Mouse (Mus musculus) heart, embryonic 11.5 days (tissue): ENCODE measurements at regions not wholly inside any gene's neighbourhood (a gene's known extent, or its start where the extent isn't known, plus 50 kb on each side); places are given as distances from the start of the nearest gene placed in this dataset.

Experiments used
- ATAC-seq: fragments of 200-750 bp; cut with Nextera tagmentation; replicated peaks from 2 replicates; pipeline ENCODE4 v1.8.0; 2017; ENCODE audit warnings: moderate library complexity; ENCODE audit not compliant: insufficient number of reproducible peaks, low FRiP score, low TSS enrichment
- H3K27ac ChIP-seq: fragments of 300-500 bp; sonication (generic); 2 replicates; pipeline ENCODE4 v1.5.1; 2014; ENCODE audit warnings: mild to moderate bottlenecking, low read depth, low read length
- H3K27me3 ChIP-seq: fragments of 300-500 bp; sonication (generic); 2 replicates; pipeline ENCODE4 v1.6.1; 2014; ENCODE audit warnings: mild to moderate bottlenecking, low read length, mixed read lengths; ENCODE audit not compliant: control insufficient read depth, insufficient read depth
- H3K36me3 ChIP-seq: fragments of 300-500 bp; sonication (generic); 2 replicates; pipeline ENCODE4 v1.6.1; 2014; ENCODE audit warnings: mild to moderate bottlenecking, low read length, moderate library complexity, mixed read lengths; ENCODE audit not compliant: control insufficient read depth, insufficient read depth
- H3K4me1 ChIP-seq: fragments of 300-500 bp; sonication (generic); 2 replicates; pipeline ENCODE4 v1.6.1; 2014; ENCODE audit warnings: low read length; ENCODE audit not compliant: control insufficient read depth, insufficient read depth
- H3K4me2 ChIP-seq: fragments of 300-500 bp; sonication (generic); 2 replicates; pipeline ENCODE4 v1.6.1; 2014; ENCODE audit warnings: mild to moderate bottlenecking, moderate library complexity
- H3K4me3 ChIP-seq: fragments of 300-500 bp; sonication (generic); 2 replicates; pipeline ENCODE4 v1.5.1; 2014; ENCODE audit warnings: low read depth, low read length
- H3K9ac ChIP-seq: fragments of 300-500 bp; sonication (generic); 2 replicates; pipeline ENCODE4 v1.6.1; 2014; ENCODE audit warnings: mild to moderate bottlenecking, low read depth, low read length, moderate library complexity
- H3K9me3 ChIP-seq: fragments of 300-500 bp; sonication (generic); replicated peaks from 2 replicates; pipeline ENCODE4 v1.6.1; 2016; ENCODE audit warnings: low read length; ENCODE audit not compliant: control insufficient read depth
- WGBS: fragments of 180-500 bp; shearing (Covaris S2); extraction: QIAGEN DNeasy Blood & Tissue Kit; methylation state at CpG from one replicate; pipeline ENCODE4 v1.1.7; 2014; ENCODE audit not compliant: insufficient replicate concordance; 5-methylcytosine and 5-hydroxymethylcytosine counted together

DNA sequence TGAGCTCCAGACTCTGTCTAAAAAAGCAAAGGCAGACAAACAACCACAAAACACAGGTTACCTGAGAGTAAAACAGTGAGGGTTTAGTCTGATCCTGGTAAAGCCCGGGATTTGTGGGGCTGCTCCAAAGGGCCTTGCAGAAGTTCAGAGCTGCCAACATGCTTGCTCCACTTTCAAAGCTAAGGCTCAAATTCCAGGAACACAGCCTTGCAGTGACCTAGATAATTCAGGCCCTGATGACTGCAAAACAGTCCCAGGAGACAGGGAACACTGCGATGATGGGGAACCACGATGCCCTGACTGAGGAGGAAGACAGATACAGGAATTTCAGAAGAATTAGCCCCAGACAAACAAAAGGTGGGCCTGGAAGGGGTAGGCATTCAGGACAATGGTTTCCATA is 250.0 kb downstream of the Cdh26 start:
- ATAC-seq, result no peak
- Histone ChIP-seq H3K9me3 (no peaks in the 10 kb centered on the region), H3K4me3 (no peak overlapping the region), H3K4me1 (0 out of 2 replicates have a peak, but pooled peaks cover 6% of the 10 kb centered on the region), H3K27ac (no peak overlapping the region), H3K36me3 (no peaks in the 10 kb centered on the region), H3K27me3 (no peaks in the 10 kb centered on the region), H3K4me2 (no peak overlapping the region), H3K9ac (no peak overlapping the region)
- 50% methylated on average over 3 of the region's 3 CpGs for WGBS

GRCm38 (mm10) chr2:178684026-178684958 is 254.0 kb downstream of the Cdh26 start:
- no peak for ATAC-seq
- H3K4me1 ChIP-seq, result 0 out of 2 replicates have a peak, but pooled peaks cover 6% of the 10 kb centered on the region
- H3K27ac ChIP-seq, result no peak overlapping the region
- no peaks in the 10 kb centered on the region for H3K9me3 ChIP-seq
- H3K36me3 ChIP-seq, result no peaks in the 10 kb centered on the region
- H3K9ac ChIP-seq, result no peak overlapping the region
- H3K4me3 ChIP-seq, result no peak overlapping the region
- 52% methylated on average over 9 of the region's 9 CpGs for WGBS
- no peak overlapping the region for H3K4me2 ChIP-seq
- no peaks in the 10 kb centered on the region for H3K27me3 ChIP-seq

GRCm38 (mm10) chr2:178685211-178685610 is 254.9 kb downstream of the Cdh26 start:
- ATAC-seq, result no peak
- Histone ChIP-seq H3K9ac (no peak overlapping the region), H3K36me3 (no peaks in the 10 kb centered on the region), H3K4me2 (no peak overlapping the region), H3K4me1 (0 out of 2 replicates have a peak, but pooled peaks cover 6% of the 10 kb centered on the region), H3K4me3 (no peak overlapping the region), H3K27ac (no peak overlapping the region), H3K27me3 (no peaks in the 10 kb centered on the region), H3K9me3 (no peaks in the 10 kb centered on the region)
- WGBS, result 89% methylated on average over 5 of the region's 5 CpGs

DNA sequence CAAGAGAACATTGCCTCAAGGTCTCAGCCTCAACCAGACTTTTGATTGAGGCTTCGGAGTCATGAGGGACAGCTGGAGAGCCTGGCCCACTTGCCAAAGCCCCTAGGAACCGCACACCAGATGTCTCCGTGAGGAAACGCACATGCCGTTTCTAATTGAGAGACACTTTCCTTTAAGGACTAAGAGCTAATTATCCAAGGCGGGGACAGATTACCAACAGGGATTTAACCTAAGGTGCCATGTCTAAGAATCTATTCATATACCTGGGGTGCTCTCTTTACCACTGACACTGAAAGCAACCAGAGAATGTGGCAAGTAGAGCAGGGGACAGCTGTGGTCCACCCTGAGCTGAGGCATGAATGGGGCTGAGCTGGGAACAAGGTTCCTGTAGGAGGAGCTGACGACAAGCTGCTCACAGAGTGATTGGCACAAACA is 255.9 kb downstream of the Cdh26 start:
- no peaks in the 10 kb centered on the region for H3K36me3 ChIP-seq
- H3K9ac ChIP-seq, result no peak overlapping the region
- no peak for ATAC-seq
- H3K4me3 ChIP-seq, result no peak overlapping the region
- no peak overlapping the region for H3K27ac ChIP-seq
- H3K27me3 ChIP-seq, result no peaks in the 10 kb centered on the region
- H3K4me1 ChIP-seq, result 0 out of 2 replicates have a peak, but pooled peaks cover 6% of the 10 kb centered on the region
- no peak overlapping the region for H3K4me2 ChIP-seq
- no peaks in the 10 kb centered on the region for H3K9me3 ChIP-seq
- WGBS, result 61% methylated on average over 7 of the region's 7 CpGs

DNA sequence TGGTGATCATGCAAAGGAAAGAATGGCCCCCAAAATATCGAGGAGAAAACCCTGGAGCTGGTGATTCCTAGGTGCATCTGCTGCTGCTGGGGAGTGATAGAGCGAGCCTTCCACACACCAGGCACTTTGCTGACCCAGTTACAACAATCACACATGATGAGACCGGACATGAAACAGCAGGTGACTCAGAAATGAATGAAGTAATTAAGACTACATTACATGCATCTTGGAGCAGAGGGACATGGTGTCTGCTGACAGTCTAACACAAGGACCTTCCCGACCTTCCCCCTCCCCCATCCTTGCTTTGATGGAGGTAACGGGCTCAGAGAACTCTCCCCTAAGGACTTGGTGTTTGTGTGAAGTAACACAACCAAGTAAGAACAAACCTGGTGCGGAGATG is 258.3 kb downstream of the Cdh26 start:
- 73% methylated on average over 6 of the region's 6 CpGs for WGBS
- no peaks in the 10 kb centered on the region for H3K36me3 ChIP-seq
- ATAC-seq, result no peak

DNA sequence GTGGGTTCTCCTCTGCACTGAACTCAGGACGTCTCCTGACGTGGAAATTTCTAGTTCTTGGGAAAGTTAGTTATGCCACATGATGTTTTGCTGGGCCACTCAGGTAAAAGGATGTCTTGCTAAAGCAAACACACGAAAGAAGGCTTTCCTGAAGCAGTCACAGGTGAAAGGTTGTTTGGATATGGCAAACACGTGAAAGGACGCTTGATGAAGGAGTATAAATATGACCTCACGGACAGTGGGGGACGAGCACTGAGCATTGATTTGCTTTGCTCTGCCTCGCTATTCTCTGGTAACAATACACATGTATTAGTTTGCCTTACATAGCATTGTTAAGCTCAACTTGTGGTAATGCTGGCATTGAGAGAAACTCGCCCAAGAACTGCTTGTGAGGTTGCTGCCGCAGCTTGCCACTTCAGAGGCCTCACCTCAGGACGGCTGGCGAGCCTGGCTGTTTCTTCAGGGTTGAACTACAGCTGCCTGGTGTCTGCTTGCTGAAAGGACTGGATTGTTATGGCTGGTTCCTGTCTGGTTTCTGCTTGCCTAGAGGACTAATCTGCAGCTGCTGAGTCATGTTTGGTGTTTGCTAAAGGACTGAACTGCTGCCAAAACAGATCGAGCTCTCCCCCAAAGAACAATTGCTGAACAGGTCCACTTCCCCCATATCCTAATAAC is 261.0 kb downstream of the Cdh26 start:
- Histone ChIP-seq H3K9ac (no peak overlapping the region), H3K36me3 (no peaks in the 10 kb centered on the region), H3K4me2 (no peak overlapping the region), H3K4me1 (no peaks in the 10 kb centered on the region), H3K9me3 (no peaks in the 10 kb centered on the region), H3K27me3 (no peaks in the 10 kb centered on the region), H3K4me3 (no peak overlapping the region), H3K27ac (no peak overlapping the region)
- no peak for ATAC-seq
- 68% methylated on average over 13 of the region's 13 CpGs for WGBS

More for the DNA sequence above, 258.3 kb downstream of the Cdh26 start:
- Histone ChIP-seq H3K9me3 (no peaks in the 10 kb centered on the region), H3K4me3 (no peak overlapping the region), H3K27ac (no peak overlapping the region), H3K9ac (no peak overlapping the region), H3K27me3 (no peaks in the 10 kb centered on the region), H3K4me1 (0 out of 2 replicates have a peak, but pooled peaks cover 6% of the 10 kb centered on the region), H3K4me2 (no peak overlapping the region)

DNA sequence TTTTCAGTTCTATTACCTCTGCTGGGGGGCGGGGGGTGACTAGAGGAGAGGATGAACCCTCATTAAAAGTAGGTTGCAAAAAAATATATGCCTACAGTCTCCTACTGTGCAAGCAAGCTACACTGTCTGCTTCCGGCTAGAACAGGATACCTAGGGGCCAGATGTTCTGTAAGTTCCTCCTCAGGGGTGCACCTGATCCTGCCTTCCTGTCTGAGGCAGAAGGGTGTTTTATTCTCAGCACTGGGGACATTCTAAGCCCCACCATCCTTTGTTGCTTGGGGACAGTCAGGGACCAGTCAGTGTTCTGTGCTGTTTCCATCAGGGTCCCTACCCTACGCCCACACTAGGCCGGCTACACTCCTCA is 261.5 kb downstream of the Cdh26 start:
- Histone ChIP-seq H3K4me1 (no peaks in the 10 kb centered on the region), H3K9ac (no peak overlapping the region), H3K27ac (no peak overlapping the region), H3K4me3 (no peak overlapping the region), H3K27me3 (no peaks in the 10 kb centered on the region), H3K4me2 (no peak overlapping the region), H3K36me3 (no peaks in the 10 kb centered on the region), H3K9me3 (no peaks in the 10 kb centered on the region)
- ATAC-seq, result no peak
- 77% methylated on average over 4 of the region's 4 CpGs for WGBS

- 69% methylated on average over 3 of the region's 3 CpGs for WGBS
- no peak for ATAC-seq
These were observed 261.9 kb downstream of the Cdh26 start for GRCm38 (mm10) chr2:178692231-178692630.

More at GRCm38 (mm10) chr2:178692231-178692630, 261.9 kb downstream of the Cdh26 start:
- H3K4me1 ChIP-seq, result no peaks in the 10 kb centered on the region
- H3K9me3 ChIP-seq, result no peaks in the 10 kb centered on the region
- H3K9ac ChIP-seq, result no peak overlapping the region
- H3K36me3 ChIP-seq, result no peaks in the 10 kb centered on the region
- no peak overlapping the region for H3K4me2 ChIP-seq
- no peak overlapping the region for H3K27ac ChIP-seq
- no peaks in the 10 kb centered on the region for H3K27me3 ChIP-seq
- no peak overlapping the region for H3K4me3 ChIP-seq
